Mouse (Mus musculus) brain, embryonic 14.5 days (tissue): ENCODE measurements around the gene Mrpl11. TPM values are rescaled to one million over a fixed set of nuclear protein-coding genes. Genes with fewer than 3 reads are reported as not detected.
A peak's percentile ranks its signal among the peaks of the same experiment; 100 is the strongest.
"Not testable (repeated sequence)": the region's sequence is repeated elsewhere in the genome, so short reads cannot be mapped to it uniquely, and the experiment has no call there.

Source experiments
- DNase-seq: peaks from one replicate; pipeline ENCODE4 v3.0.0-alpha.2; 2011; ENCODE audit warnings: low read depth
- CTCF ChIP-seq: fragments of 200-500 bp; IDR thresholded peaks from 2 replicates; pipeline ENCODE4 v1.5.1; 2012; ENCODE audit warnings: inconsistent platforms, mild to moderate bottlenecking, moderate library complexity, borderline replicate concordance; ENCODE audit not compliant: insufficient read depth, insufficient read length; ENCODE audit errors: extremely low read depth
- POLR2A ChIP-seq: fragments of 200-500 bp; IDR thresholded peaks from 2 replicates; pipeline ENCODE4 v1.6.1; 2012; ENCODE audit warnings: mild to moderate bottlenecking, inconsistent platforms, borderline replicate concordance; ENCODE audit not compliant: poor library complexity, insufficient read depth, insufficient read length, severe bottlenecking; ENCODE audit errors: extremely low read depth
- polyA plus RNA-seq: library from polyadenylated mRNA; depleted of rRNA; stranded (reverse); fragments of >200 nt; gene quantifications from 2 replicates; pipeline ENCODE4 v1.2.3, GENCODE M21; 2012

Gene Mrpl11
- polyA plus RNA-seq, 1 experiment: 70.0 TPM

DNA sequence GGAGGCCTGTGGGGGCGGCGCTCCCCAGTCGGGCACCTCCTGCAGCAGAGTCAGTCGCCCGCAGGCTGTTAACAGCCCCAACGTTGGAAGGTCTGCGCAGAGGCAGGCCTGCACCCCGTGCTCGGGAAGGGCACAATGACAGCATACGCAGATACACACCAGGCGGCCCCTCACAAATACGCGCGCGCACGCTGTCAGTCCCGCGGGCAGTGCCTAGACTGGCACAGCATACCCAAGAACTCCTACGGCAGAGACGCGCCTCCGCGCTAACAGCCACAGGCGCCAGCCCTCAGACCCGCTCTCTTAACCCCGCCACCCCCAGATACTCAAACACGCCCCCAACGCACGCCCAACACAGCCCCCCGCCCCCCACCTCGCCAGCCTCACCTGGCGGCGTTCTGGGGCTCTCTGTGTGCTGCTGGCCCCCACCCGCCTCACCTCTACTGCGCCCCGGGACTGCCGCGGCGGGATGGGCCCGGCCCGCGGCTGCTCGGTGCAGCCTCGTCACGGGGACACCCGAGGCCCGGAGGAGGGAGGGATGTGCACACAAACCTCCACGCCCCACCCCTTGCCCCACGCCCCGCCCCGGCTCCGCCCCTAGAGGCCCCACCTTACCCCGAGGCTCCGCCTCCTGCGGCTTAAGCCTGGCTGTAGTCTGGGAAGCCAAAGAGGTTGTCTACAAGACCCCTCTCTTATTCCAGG lies 19.2 kb upstream of the Mrpl11 start, which contains the start of gene Peli3:
Peli3 (minus strand) TSS at position 577 of the 702 bp plus-strand sequence.
- TF ChIP-seq POLR2A (peak; percentile 68), CTCF (no peak)
- DNase-seq: peak; percentile 91

GRCm38 (mm10) chr19:4943253-4943588 lies 18.7 kb upstream of the Mrpl11 start:
- no peak for TF ChIP-seq CTCF
- no peak for TF ChIP-seq POLR2A
- DNase-seq: no peak

GRCm38 (mm10) chr19:4945540-4945939 lies 16.4 kb upstream of the Mrpl11 start:
- TF ChIP-seq CTCF: no peak
- TF ChIP-seq POLR2A: no peak
- DNase-seq: no peak

GRCm38 (mm10) chr19:4948641-4949040 lies 13.3 kb upstream of the Mrpl11 start:
- not testable (repeated sequence) for DNase-seq

- no peak for TF ChIP-seq POLR2A
- peak; percentile 48; the same call in 1 of the 2 replicates for TF ChIP-seq CTCF
- DNase-seq: peak; percentile 13
Measured at GRCm38 (mm10) chr19:4968236-4968635, 6.3 kb downstream of the Mrpl11 start.

DNA sequence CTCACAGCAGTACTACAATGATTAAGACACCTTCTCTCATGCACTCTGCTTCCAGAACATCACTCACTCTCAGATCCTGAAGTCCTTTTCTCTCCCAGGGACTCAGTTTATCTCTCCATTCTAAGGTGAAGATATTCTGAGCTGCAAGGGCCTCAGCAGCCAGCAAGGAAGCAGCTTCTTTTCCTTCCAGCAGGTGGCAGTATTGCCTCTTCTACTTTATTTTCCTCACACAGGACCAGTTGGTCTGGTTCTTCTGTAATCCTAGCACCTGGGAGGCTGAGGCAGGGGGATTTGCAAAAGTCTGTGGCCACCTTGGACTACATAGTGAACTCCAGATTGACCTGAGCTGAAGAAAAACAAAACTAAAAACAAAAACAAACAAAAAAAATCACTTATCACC lies 19.8 kb downstream of the Mrpl11 start:
- peak; percentile 91 for DNase-seq
- TF ChIP-seq CTCF (peak; percentile 79; the same call in 1 of the 2 replicates), POLR2A (no peak)

DNA sequence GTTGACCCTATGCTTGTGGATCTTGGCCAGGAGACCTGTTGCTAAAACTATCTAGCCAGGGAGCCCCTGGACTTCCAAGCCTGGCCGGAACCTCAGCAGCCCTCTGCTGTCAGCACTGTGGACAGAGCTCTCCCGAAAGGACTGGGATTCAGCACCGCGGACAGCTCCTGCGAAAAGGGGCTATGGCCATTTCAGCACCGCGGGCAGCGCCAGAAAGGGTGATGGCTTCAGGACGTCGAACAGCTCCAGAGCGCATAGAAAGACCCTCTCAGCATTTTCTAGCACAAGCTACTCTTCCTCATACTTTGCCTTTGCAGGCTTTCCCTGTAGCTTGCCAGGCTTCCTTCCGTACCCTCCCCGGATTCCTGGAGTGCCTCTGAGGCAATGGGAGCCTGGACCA lies 27.1 kb downstream of the Mrpl11 start:
- DNase-seq: peak; percentile 74
- peak; percentile 19; the same call in 1 of the 2 replicates for TF ChIP-seq CTCF
- no peak for TF ChIP-seq POLR2A

- TF ChIP-seq CTCF: no peak
- TF ChIP-seq POLR2A: peak; percentile 37; the same call in 1 of the 2 replicates
- peak; percentile 94 for DNase-seq
Measured at GRCm38 (mm10) chr19:4989434-4990255, 27.7 kb downstream of the Mrpl11 start.

DNA sequence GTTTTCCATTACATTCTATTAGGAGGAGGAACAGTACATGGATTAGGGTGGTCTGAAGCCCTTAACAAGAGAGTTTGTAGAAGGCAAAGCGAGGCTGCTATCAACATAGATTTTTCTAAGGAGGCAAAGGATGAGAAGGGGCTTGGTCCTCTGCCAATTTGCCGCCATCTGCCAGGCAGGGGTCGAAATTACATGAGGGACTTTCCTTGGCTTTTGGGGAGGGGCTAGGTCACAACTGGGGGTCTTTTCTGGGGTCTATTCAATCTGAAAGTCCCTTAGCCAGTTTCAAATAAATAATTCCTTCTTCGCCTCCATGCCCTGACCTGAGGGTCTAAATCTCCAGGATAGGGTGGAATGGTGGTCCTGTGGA lies 28.3 kb downstream of the Mrpl11 start, which contains the start of gene Npas4:
Npas4 (minus strand) TSS at position 61 of the 370 bp plus-strand sequence.
- no peak for DNase-seq
- no peak for TF ChIP-seq POLR2A
- no peak for TF ChIP-seq CTCF

DNA sequence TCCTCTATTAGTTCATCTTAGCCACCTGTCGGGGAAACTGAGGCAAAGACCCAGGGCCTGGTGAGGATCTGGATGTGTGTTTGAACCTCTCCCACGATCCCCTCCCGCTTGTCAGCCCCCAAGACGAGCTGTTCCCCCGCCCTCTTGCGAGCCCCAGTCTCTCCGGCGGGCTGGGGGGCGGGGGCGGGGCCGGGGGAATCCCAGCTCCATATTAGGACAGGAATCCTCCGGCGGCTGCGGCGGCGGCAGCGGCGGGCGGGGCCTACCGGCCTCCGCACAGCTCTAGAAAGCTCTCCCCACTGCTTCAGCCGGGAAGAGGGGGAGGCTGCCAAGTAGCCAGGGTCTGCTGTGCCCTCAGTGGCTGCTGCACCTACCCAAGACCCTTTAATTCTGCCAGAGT lies 28.8 kb downstream of the Mrpl11 start:
- peak; percentile 67 for DNase-seq
- TF ChIP-seq CTCF (no peak), POLR2A (no peak)

DNA sequence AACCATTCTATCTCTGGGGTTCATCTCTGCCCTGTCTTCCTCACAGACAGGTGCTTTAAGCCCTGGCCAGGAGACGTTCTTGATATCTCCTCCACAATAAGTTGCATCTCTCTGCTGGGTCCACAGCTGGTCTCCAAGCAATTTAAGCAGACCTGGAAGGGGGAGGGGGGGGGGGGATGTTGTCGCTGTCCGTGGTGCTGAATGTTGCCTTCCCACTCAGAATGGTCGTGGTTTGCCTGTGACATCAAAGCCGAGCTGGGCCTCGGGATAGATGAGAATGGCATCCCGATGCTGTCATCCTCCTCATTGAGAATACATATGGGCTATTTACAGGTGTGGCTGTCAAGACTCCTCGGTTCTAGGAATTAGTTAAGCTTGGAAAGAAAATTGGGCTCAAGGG lies 30.4 kb downstream of the Mrpl11 start:
- no peak for DNase-seq
- TF ChIP-seq CTCF (no peak), POLR2A (no peak)

- peak; percentile 73 for DNase-seq
- TF ChIP-seq CTCF (no peak), POLR2A (no peak)
Measured at GRCm38 (mm10) chr19:4992904-4993303, 31.0 kb downstream of the Mrpl11 start.

GRCm38 (mm10) chr19:4994043-4994442 lies 32.1 kb downstream of the Mrpl11 start:
- TF ChIP-seq CTCF (no peak), POLR2A (no peak)

GRCm38 (mm10) chr19:4999445-5000140 lies 37.6 kb downstream of the Mrpl11 start:
- no peak for DNase-seq
- TF ChIP-seq POLR2A: no peak
- no peak for TF ChIP-seq CTCF

More at GRCm38 (mm10) chr19:4994043-4994442, 32.1 kb downstream of the Mrpl11 start:
- peak; percentile 75 for DNase-seq
